Mouse (Mus musculus): ENCODE results near the gene Veph1. TPM values are rescaled to one million over a fixed set of nuclear protein-coding genes. Genes with fewer than 3 reads are reported as not detected.

The Veph1 gene
- polyA plus RNA-seq, 1 experiment from 2014 or later = 10.0 TPM

DNA sequence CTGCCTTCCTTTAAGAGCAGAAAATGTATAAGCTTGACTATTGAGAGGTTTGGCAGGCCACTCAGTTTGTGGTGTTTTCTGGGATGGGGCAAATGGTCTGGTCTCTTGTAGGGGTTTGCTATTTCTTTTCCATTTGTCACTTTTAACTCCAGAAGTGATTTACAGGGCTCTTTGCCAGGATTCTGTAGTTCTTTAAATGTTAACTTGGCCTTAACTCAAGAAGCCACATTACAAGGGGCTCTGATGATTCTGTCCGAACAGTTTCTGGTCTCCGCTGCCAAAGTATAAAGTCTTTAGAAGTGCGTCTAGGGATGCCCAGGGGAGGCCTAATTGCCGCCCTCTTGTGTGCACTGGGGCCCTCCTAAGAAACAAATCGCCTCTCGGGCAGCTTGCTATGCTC is 134.0 kb downstream of the Veph1 start:
- Histone ChIP-seq H3K27ac (no peak overlapping the region), H3K4me3 (no peak overlapping the region), H3K27me3 (no peaks in the 10 kb centered on the region), H3K4me2 (no peak overlapping the region), H3K9me3 (replicated peaks) (no peaks in the 10 kb centered on the region), H3K36me3 (ENCODE audit: poor library complexity, severe bottlenecking) (no peaks in the 10 kb centered on the region), H3K4me1 (no peaks in the 10 kb centered on the region), H3K9ac (no peak overlapping the region)
- no peak for ATAC-seq
- WGBS = 61% methylated on average over 6 of the region's 6 CpGs

DNA sequence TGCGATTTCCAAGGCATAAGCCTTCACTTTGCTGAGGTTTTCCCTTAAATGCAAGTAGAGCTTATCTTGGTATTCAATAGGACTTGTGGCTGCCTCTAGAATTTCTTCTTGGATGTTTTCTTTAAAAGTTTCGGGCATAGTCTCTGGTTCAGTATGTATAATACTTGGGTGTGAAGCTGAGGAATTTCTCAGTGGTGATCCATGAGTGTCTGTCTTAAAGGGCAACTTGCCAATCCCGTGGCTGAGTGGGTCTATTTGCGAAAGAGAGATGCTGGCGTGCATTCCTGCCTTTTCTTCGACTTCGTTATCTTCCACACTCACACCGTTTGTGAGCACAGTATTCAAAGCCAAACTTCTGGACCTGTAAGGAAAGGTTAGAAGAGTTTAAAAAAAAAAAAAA is 138.7 kb downstream of the Veph1 start:
- Histone ChIP-seq H3K9ac (no peak overlapping the region), H3K4me3 (no peak overlapping the region), H3K4me1 (no peaks in the 10 kb centered on the region), H3K36me3 (ENCODE audit: poor library complexity, severe bottlenecking) (no peaks in the 10 kb centered on the region), H3K27ac (no peak overlapping the region), H3K9me3 (replicated peaks) (no peaks in the 10 kb centered on the region), H3K4me2 (no peak overlapping the region), H3K27me3 (no peaks in the 10 kb centered on the region)
- WGBS = 65% methylated on average over 8 of the region's 8 CpGs
- ATAC-seq = no peak

DNA sequence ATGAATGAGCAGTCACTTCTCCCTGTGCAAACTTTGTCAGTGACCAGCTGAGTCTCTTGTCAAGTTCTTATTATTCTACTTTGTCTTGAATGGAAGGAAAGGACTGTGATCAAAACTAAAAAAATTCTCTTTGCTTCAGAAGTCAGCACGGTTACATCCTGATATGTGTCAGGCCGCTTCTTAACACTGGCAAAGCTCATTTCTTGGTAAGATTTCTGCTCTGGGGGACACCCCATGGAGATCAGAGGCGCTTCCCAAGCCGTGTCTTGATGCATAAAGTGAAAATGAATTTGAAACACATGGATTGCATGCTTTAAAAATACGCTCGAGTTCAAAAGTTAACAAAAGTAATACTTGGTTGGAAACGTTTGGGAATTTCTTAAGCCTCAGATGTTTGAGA is 159.0 kb downstream of the Veph1 start:
- 76% methylated on average over 7 of the region's 7 CpGs for WGBS
- H3K4me2 ChIP-seq = no peak overlapping the region
- H3K4me1 ChIP-seq = no peaks in the 10 kb centered on the region
- no peaks in the 10 kb centered on the region for H3K36me3 ChIP-seq (ENCODE audit: poor library complexity, severe bottlenecking)
- H3K9me3 ChIP-seq (replicated peaks) = no peaks in the 10 kb centered on the region
- no peak overlapping the region for H3K4me3 ChIP-seq
- no peak overlapping the region for H3K27ac ChIP-seq
- no peak for ATAC-seq
- H3K27me3 ChIP-seq = no peaks in the 10 kb centered on the region
- no peak overlapping the region for H3K9ac ChIP-seq

DNA sequence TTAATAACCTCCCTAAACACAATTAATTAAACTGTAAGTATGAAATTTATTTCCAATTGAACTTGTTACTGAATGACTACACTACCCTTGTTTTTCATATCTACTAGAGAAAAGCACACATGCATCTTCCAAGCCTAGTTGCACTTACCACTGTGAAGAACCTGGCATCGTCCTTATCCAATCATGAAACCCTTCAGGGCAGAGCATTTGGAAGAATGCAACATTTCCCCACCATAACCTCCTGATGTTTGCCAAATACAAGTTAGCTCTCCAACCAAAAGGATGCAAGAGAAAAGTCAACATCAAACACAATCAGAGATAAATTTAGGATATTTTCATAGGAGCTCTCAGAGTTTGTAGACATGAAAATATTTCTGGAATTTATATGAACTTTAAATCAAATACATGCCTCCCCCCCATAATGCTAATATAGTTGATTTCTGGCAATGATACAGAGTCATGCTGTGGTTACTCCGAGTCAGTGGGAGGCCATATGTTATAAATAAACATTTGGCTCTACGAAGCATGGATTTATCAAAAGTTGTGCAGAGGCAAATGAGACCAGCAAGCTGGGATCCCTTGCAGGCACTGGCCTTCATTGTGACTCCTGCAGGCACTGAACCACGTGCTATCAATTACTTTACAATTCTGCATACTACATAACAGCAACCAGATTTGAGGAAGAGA is 165.2 kb downstream of the Veph1 start:
- H3K4me1 ChIP-seq = no peaks in the 10 kb centered on the region
- 79% methylated on average over 4 of the region's 4 CpGs for WGBS

DNA sequence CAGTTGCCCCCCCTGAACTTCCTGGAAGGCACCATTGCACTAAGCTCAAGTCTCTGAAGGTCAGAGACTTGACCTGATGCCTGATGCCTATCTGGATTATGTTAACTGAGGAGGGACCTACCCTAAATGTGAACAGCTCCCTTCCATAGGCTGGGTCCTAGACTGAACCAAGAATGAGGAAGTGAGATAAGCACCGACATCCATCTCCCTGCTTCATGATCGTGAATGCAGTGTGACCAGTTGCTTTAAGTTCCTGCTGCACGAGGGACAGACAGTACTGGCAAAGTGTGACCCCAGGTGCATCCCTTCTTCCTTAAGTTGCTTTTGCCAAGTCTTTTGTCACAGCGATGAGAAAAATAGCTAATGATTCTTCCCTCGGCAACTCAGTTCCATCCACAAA is 166.9 kb downstream of the Veph1 start:
- no peak overlapping the region for H3K27ac ChIP-seq
- no peak overlapping the region for H3K4me3 ChIP-seq
- H3K9ac ChIP-seq = no peak overlapping the region
- H3K4me2 ChIP-seq = no peak overlapping the region
- 85% methylated on average over 5 of the region's 5 CpGs for WGBS
- H3K36me3 ChIP-seq (ENCODE audit: poor library complexity, severe bottlenecking) = no peaks in the 10 kb centered on the region
- no peaks in the 10 kb centered on the region for H3K9me3 ChIP-seq (replicated peaks)
- no peak for ATAC-seq
- no peaks in the 10 kb centered on the region for H3K27me3 ChIP-seq
- no peaks in the 10 kb centered on the region for H3K4me1 ChIP-seq

More for the DNA sequence above, 165.2 kb downstream of the Veph1 start:
- no peak overlapping the region for H3K9ac ChIP-seq
- H3K27me3 ChIP-seq = no peaks in the 10 kb centered on the region
- no peak overlapping the region for H3K27ac ChIP-seq
- ATAC-seq = no peak
- no peaks in the 10 kb centered on the region for H3K36me3 ChIP-seq (ENCODE audit: poor library complexity, severe bottlenecking)
- H3K9me3 ChIP-seq (replicated peaks) = no peaks in the 10 kb centered on the region
- no peak overlapping the region for H3K4me2 ChIP-seq
- no peak overlapping the region for H3K4me3 ChIP-seq

DNA sequence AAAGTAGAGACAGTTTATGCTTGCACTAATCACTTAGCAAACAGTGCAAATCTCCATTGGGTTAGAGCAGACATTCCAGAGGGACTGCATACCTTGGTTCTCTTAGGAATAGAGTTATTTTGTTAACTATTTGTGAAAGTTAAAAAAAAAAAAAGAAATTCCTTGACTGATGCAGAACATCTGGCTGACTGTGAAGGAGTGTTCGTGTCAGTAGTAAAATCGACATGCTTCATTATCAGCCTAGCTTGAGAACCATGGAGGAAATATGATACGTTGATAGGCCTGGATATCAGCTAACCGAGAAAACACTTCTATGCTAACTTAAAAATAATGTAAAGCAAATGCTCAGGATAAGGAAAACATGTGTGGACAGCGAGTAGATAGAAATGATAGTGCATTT is 191.1 kb downstream of the Veph1 start:
- WGBS = 88% methylated on average over 5 of the region's 5 CpGs
- no peak overlapping the region for H3K4me2 ChIP-seq
- peaks cover 17% of the 10 kb centered on the region for H3K4me1 ChIP-seq
- H3K9me3 ChIP-seq (replicated peaks) = no peaks in the 10 kb centered on the region
- H3K9ac ChIP-seq = no peak overlapping the region
- H3K36me3 ChIP-seq (ENCODE audit: poor library complexity, severe bottlenecking) = no peaks in the 10 kb centered on the region
- H3K27ac ChIP-seq = no peak overlapping the region
- H3K4me3 ChIP-seq = no peak overlapping the region
- no peak for ATAC-seq
- H3K27me3 ChIP-seq = no peaks in the 10 kb centered on the region

DNA sequence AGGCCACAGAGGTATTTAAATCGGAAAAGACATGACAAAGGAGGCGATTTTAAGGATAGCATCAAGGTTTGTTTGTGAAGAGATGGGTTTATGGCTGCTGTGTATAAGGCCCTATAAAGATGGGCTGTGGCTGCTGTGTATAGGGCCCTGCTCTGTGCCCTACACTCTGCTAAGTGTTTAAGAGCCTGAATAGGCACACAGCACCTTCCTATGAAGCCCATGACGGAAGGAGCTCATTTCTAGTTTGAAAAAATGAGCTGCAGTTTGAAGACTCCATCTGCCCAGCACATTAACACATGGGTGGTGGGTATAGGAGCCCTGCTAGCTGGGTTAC is 194.1 kb downstream of the Veph1 start:
- no peaks in the 10 kb centered on the region for H3K9me3 ChIP-seq (replicated peaks)
- H3K4me1 ChIP-seq = peaks cover 17% of the 10 kb centered on the region
- H3K27me3 ChIP-seq = no peaks in the 10 kb centered on the region
- 35% methylated on average over 3 of the region's 3 CpGs for WGBS
- peak; percentile 74 for ATAC-seq
- peak overlapping the region; percentile 83 for H3K27ac ChIP-seq
- H3K4me3 ChIP-seq = no peak overlapping the region
- no peaks in the 10 kb centered on the region for H3K36me3 ChIP-seq (ENCODE audit: poor library complexity, severe bottlenecking)
- H3K9ac ChIP-seq = no peak overlapping the region
- H3K4me2 ChIP-seq = no peak overlapping the region

DNA sequence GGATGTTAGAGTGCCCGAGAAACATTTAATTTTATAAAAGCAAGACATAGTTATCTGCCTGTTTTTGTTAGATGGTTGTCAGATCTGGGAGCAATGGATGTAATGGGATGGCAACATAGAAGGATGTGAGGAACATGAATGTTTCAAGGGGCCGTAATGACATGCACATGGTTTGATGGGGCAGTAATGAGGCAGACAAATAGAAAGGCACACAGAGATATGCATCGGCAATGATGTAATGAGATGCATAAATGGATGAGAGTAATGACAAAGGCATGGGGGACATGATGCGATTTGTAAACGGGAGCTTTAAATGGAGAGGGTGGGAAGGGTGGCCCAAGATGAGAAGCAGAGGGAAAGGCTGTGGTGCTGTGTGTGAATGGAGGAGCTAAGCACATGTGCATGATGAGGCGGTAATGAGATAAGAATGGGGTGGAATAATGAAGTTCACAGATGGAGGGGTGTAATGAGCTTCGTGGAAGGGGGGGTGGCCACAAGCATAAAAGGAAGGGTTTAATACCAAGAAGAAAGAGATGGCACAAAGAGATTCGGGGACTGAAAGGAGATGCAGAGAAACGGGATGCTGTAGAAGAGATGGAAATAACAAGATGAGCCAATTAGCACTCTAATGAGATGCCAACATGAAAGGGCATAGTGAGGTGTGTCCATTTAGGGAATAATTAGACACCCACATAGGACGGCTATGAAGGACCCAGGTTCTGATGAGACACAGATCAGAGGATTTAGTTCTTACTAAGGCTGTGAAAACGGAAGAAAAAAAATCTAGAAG is 194.6 kb downstream of the Veph1 start:
- no peaks in the 10 kb centered on the region for H3K9me3 ChIP-seq (replicated peaks)
- no peaks in the 10 kb centered on the region for H3K27me3 ChIP-seq
- 17% methylated on average over 11 of the region's 11 CpGs for WGBS
- peaks cover 17% of the 10 kb centered on the region for H3K4me1 ChIP-seq
- H3K9ac ChIP-seq = no peak overlapping the region
- H3K36me3 ChIP-seq (ENCODE audit: poor library complexity, severe bottlenecking) = no peaks in the 10 kb centered on the region
- H3K27ac ChIP-seq = peak overlapping the region; percentile 83
- H3K4me3 ChIP-seq = no peak overlapping the region
- peak overlapping the region; percentile 19; the same call in 1 of the 2 replicates for H3K4me2 ChIP-seq
- ATAC-seq = peak; percentile 96

DNA sequence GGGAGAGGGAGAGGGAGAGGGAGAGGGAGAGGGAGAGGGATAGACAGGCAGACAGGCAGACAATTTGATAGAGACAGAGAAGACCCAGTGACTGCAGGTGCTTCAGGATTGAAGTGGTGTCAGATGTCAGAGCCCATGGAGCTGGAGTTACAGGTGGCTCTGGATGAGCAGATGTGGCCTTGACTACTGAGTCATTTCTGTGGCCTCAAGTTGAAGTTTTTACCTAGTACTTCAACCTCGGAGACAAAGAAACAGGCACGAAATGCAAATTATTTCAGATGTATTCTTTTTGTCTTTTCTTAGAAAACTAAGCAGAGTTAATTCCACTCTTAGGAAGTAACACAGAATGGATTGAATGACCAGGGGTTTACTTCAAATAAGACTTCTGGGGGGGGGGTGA is 195.6 kb downstream of the Veph1 start:
- Histone ChIP-seq H3K9me3 (replicated peaks) (no peaks in the 10 kb centered on the region), H3K9ac (no peak overlapping the region), H3K4me3 (no peak overlapping the region), H3K27me3 (no peaks in the 10 kb centered on the region), H3K36me3 (ENCODE audit: poor library complexity, severe bottlenecking) (no peaks in the 10 kb centered on the region), H3K4me2 (no peak overlapping the region), H3K27ac (peak overlapping the region; percentile 59; the same call in 1 of the 2 replicates), H3K4me1 (peaks cover 17% of the 10 kb centered on the region)
- ATAC-seq = no peak
- 71% methylated on average over 2 of the region's 2 CpGs for WGBS

DNA sequence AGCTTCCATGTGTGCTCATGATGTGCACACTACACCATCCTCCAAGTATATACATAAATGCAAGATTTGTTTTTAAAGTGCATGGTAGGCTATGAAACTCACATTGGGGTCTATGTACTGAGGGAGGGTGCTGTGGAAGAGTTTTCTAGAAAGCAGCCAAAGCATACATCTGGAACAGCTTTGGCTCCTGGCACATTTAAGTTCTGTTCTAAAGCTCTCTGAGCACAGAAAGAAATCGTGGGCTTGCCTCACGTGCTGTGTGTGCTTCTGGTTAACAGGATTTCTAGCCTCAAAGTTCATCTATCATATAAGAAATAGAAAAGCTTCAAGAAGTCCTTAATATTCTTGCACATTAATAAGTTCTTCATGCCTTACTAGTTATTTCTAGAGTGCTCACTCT is 204.9 kb downstream of the Veph1 start:
- H3K4me1 ChIP-seq = no peaks in the 10 kb centered on the region
- ATAC-seq = no peak
- no peaks in the 10 kb centered on the region for H3K27me3 ChIP-seq
- H3K9me3 ChIP-seq (replicated peaks) = no peaks in the 10 kb centered on the region
- WGBS = 88% methylated on average over 2 of the region's 2 CpGs
- no peak overlapping the region for H3K4me3 ChIP-seq
- no peaks in the 10 kb centered on the region for H3K36me3 ChIP-seq (ENCODE audit: poor library complexity, severe bottlenecking)
- H3K9ac ChIP-seq = no peak overlapping the region
- H3K27ac ChIP-seq = no peak overlapping the region
- H3K4me2 ChIP-seq = no peak overlapping the region

DNA sequence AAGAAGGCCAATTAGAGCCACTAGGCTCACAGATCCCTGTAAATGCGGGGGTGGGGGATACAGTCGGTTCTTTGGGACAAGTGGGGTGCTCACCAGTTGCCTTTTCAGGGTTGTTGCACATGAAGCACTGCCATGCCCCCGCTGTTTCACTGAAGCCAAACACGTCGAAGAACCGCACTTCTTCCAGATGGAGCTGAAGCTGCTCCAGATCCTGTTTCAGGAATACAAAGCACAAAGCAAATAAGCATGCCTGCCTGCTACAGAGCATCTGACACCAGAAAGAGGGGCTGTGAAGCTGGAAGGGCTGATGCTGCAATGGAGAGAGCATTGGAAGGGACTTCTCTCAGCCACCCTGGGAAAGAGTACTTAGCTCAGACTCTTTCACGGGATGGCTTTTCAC is 209.0 kb downstream of the Veph1 start:
- Histone ChIP-seq H3K9ac (no peak overlapping the region), H3K4me1 (peaks cover 10% of the 10 kb centered on the region), H3K27me3 (no peaks in the 10 kb centered on the region), H3K4me3 (no peak overlapping the region), H3K27ac (no peak overlapping the region), H3K4me2 (no peak overlapping the region), H3K36me3 (ENCODE audit: poor library complexity, severe bottlenecking) (no peaks in the 10 kb centered on the region), H3K9me3 (replicated peaks) (0 out of 2 replicates have a peak, but pooled peaks cover 3% of the 10 kb centered on the region)
- no peak for ATAC-seq
- WGBS = 81% methylated on average over 7 of the region's 7 CpGs

DNA sequence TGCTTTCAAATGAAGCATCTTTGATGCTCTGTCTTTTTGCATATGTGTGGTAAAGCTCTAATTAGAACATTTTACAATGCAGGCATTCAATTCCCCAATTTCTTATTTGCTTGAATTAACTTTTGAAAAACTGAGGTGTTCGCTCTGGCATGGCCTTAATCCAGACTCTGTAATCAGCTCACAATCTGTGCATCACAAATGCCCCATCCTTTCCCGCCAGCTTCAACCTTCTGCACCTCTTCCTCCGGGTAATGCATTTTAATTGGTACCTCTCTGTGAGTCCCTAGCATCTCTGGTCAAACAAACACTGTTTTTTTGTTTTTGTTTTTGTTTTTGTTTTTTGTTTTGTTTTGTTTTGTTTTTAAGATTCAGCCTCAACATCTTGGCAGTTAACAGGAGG is 212.8 kb downstream of the Veph1 start:
- Histone ChIP-seq H3K9me3 (replicated peaks) (0 out of 2 replicates have a peak, but pooled peaks cover 3% of the 10 kb centered on the region), H3K36me3 (ENCODE audit: poor library complexity, severe bottlenecking) (no peaks in the 10 kb centered on the region), H3K4me3 (no peak overlapping the region), H3K4me2 (no peak overlapping the region), H3K4me1 (peaks cover 10% of the 10 kb centered on the region), H3K9ac (no peak overlapping the region), H3K27ac (no peak overlapping the region), H3K27me3 (no peaks in the 10 kb centered on the region)
- peak; percentile 69; the same call in 1 of the 2 replicates for ATAC-seq
- 51% methylated on average over 3 of the region's 3 CpGs for whole genome bisulfite sequencing

Data from forebrain, embryonic 13.5 days (tissue).